Mouse (Mus musculus) liver, embryonic 14.5 days (tissue): ENCODE data around the gene Slc35f4. TPM values are rescaled to one million over a fixed set of nuclear protein-coding genes. Genes with fewer than 3 reads are reported as not detected.

ENCODE experiments used
- ATAC-seq: fragments of 200-750 bp; cut with Nextera tagmentation; 2 replicates; pipeline ENCODE4 v1.8.0; 2017; ENCODE audit warnings: moderate number of reproducible peaks, mild to moderate bottlenecking, moderate library complexity; ENCODE audit not compliant: insufficient read depth
- DNase-seq, 3 experiments: peaks; one replicate each; pipeline ENCODE4 v3.0.0-alpha.2; 2012 to 2013; ENCODE audit warnings: low read depth in 3 of 3, low spot score in 3 of 3
- H3K27ac ChIP-seq: fragments of 300-500 bp; sonication (generic); 2 replicates; pipeline ENCODE4 v1.5.1; 2014; ENCODE audit warnings: moderate library complexity, mild to moderate bottlenecking, control low read depth, inconsistent platforms
- H3K27me3 ChIP-seq: fragments of 300-500 bp; sonication (generic); 2 replicates; pipeline ENCODE4 v1.6.1; 2014; ENCODE audit warnings: mild to moderate bottlenecking, low read length, moderate library complexity; ENCODE audit not compliant: control insufficient read depth, insufficient read depth
- H3K36me3 ChIP-seq: fragments of 300-500 bp; sonication (generic); replicated peaks from 2 replicates; pipeline ENCODE4 v1.6.1; 2014; ENCODE audit warnings: low read depth; ENCODE audit not compliant: control insufficient read depth, insufficient read depth
- H3K4me1 ChIP-seq, 2 experiments: fragments of 200-500 bp in 1 of 2; fragments of 300-500 bp in 1 of 2; sonication (generic) in 1 of 2; replicated peaks; 2 replicates each; pipeline ENCODE4 v1.6.1; 2012 to 2014; ENCODE audit warnings: antibody characterized with exemption in 1 of 2, inconsistent platforms in 1 of 2, low read length in 1 of 2; ENCODE audit not compliant: control insufficient read depth in 2 of 2, insufficient read depth in 2 of 2
- H3K4me2 ChIP-seq: fragments of 300-500 bp; sonication (generic); 2 replicates; pipeline ENCODE4 v1.6.1; 2014; ENCODE audit warnings: low read depth, mild to moderate bottlenecking, control low read depth, moderate library complexity
- H3K4me3 ChIP-seq, 2 experiments: fragments of 200-500 bp in 1 of 2; fragments of 300-500 bp in 1 of 2; sonication (generic) in 1 of 2; 2 replicates each; pipeline ENCODE4 v1.5.1; 2012 to 2014; ENCODE audit warnings: low read depth in 2 of 2, low read length in 2 of 2, mild to moderate bottlenecking in 2 of 2, control low read depth in 1 of 2, inconsistent platforms in 1 of 2, moderate library complexity in 1 of 2; ENCODE audit not compliant: insufficient read depth in 1 of 2
- H3K9ac ChIP-seq: fragments of 300-500 bp; sonication (generic); replicated peaks from 2 replicates; pipeline ENCODE4 v1.6.1; 2014; ENCODE audit warnings: mild to moderate bottlenecking, control low read depth, moderate library complexity
- H3K9me3 ChIP-seq: fragments of 300-500 bp; sonication (generic); 2 replicates; pipeline ENCODE4 v1.6.1; 2016; ENCODE audit warnings: low read length, mixed read lengths; ENCODE audit not compliant: control insufficient read depth
- CTCF ChIP-seq: IDR thresholded peaks from 2 replicates; pipeline ENCODE4 v1.5.1; 2016; ENCODE audit warnings: antibody characterized with exemption, low read depth, control low read depth
- EP300 ChIP-seq: IDR thresholded peaks from 2 replicates; pipeline ENCODE4 v1.6.1; 2016; ENCODE audit warnings: antibody characterized with exemption, low read depth
- WGBS: fragments of 180-500 bp; shearing (Covaris S2); extraction: QIAGEN DNeasy Blood & Tissue Kit; methylation state at CpG from one replicate; pipeline ENCODE4 v1.1.7; 2014; ENCODE audit not compliant: insufficient replicate concordance; 5-methylcytosine and 5-hydroxymethylcytosine counted together
- polyA plus RNA-seq, 2 experiments: library from polyadenylated mRNA; depleted of rRNA in 1 of 2; stranded (reverse) in 1 of 2; unstranded in 1 of 2; fragments of >200 nt; fragmentation: Nextera tagmentation in 1 of 2; extraction: Ambion mirVana in 1 of 2; gene quantifications; 2 replicates each; pipeline versions ENCODE4 v1.2.1 to v1.2.3; 2012 to 2014

The Slc35f4 gene
- polyA plus RNA-seq (2012; rRNA removed) = not detected in 2 replicates
- polyA plus RNA-seq (2014; fragmentation: Nextera tagmentation; extraction: Ambion mirVana) = not detected in 2 replicates

- Histone ChIP-seq H3K27ac (no peak within 1 kb of the TSS), H3K4me2 (no peak within 1 kb of the TSS), H3K9me3 (no peaks in the 10 kb centered on the region), H3K9ac (no peak within 1 kb of the TSS), H3K27me3 (no peaks in the 10 kb centered on the region; the same call in 1 of the 2 replicates), H3K4me1 (no peaks in the 10 kb centered on the region), H3K36me3 (no peaks in the 10 kb centered on the region), H3K4me3 (no peak within 1 kb of the TSS)
- WGBS = 17% methylated on average over 6 of the region's 6 CpGs
- TF ChIP-seq EP300 (no peak), CTCF (no peak)
- ATAC-seq (no peak), DNase-seq (no peak)
Measured at GRCm38 (mm10) chr14:49525931-49526291, at the start of gene Slc35f4. Gene Slc35f4 (minus strand): TSS chr14:49526046.

GRCm38 (mm10) chr14:49568369-49568768 is 42.5 kb upstream of the Slc35f4 start:
- DNase-seq (no peak), ATAC-seq (no peak)
- Histone ChIP-seq H3K4me2 (no peak overlapping the region), H3K27ac (no peak overlapping the region), H3K4me3 (no peak overlapping the region), H3K27me3 (no peaks in the 10 kb centered on the region), H3K4me1 (no peaks in the 10 kb centered on the region), H3K36me3 (no peaks in the 10 kb centered on the region), H3K9me3 (no peaks in the 10 kb centered on the region), H3K9ac (no peak overlapping the region)
- TF ChIP-seq CTCF = no peak

- H3K36me3 ChIP-seq = no peaks in the 10 kb centered on the region
- 42% methylated on average over 2 of the region's 2 CpGs for WGBS
- no peak overlapping the region for H3K4me3 ChIP-seq
- TF ChIP-seq CTCF = no peak
- no peak for DNase-seq
- ATAC-seq = no peak
- H3K27me3 ChIP-seq = no peaks in the 10 kb centered on the region
- no peaks in the 10 kb centered on the region for H3K9me3 ChIP-seq
- H3K4me1 ChIP-seq = no peaks in the 10 kb centered on the region
- no peak overlapping the region for H3K9ac ChIP-seq
- no peak overlapping the region for H3K27ac ChIP-seq
- H3K4me2 ChIP-seq = no peak overlapping the region
Measured at GRCm38 (mm10) chr14:49560706-49561105, 34.9 kb upstream of the Slc35f4 start.

- no peaks in the 10 kb centered on the region for H3K4me1 ChIP-seq
- no peak overlapping the region for H3K27ac ChIP-seq
- no peaks in the 10 kb centered on the region for H3K27me3 ChIP-seq
- TF ChIP-seq EP300 = no peak
- TF ChIP-seq CTCF = peak; percentile 15; the same call in 1 of the 2 replicates
- no peaks in the 10 kb centered on the region for H3K36me3 ChIP-seq
- H3K9ac ChIP-seq = no peak overlapping the region
- no peak overlapping the region for H3K4me3 ChIP-seq
- no peak overlapping the region for H3K4me2 ChIP-seq
- H3K9me3 ChIP-seq = no peaks in the 10 kb centered on the region
- no peak for ATAC-seq
- DNase-seq = no peak
- whole genome bisulfite sequencing = 4% methylated on average over 1 of the region's 1 CpGs
Measured at GRCm38 (mm10) chr14:49540104-49540503, 14.3 kb upstream of the Slc35f4 start.

GRCm38 (mm10) chr14:49525176-49525930 is 493 bp downstream of the Slc35f4 start:
- Histone ChIP-seq H3K4me1 (no peaks in the 10 kb centered on the region), H3K27ac (no peak overlapping the region), H3K9ac (no peak overlapping the region), H3K9me3 (no peaks in the 10 kb centered on the region), H3K4me2 (no peak overlapping the region), H3K27me3 (no peaks in the 10 kb centered on the region; the same call in 1 of the 2 replicates), H3K4me3 (no peak overlapping the region), H3K36me3 (no peaks in the 10 kb centered on the region)
- WGBS = 2% methylated on average over 58 of the region's 63 CpGs
- TF ChIP-seq CTCF = no peak
- no peak for TF ChIP-seq EP300
- DNase-seq (peak; percentile 7 to 26 (median 15)), ATAC-seq (no peak)
